Mouse (Mus musculus): Measurements from ENCODE around the gene Scnn1b.

Scnn1b gene

DNA sequence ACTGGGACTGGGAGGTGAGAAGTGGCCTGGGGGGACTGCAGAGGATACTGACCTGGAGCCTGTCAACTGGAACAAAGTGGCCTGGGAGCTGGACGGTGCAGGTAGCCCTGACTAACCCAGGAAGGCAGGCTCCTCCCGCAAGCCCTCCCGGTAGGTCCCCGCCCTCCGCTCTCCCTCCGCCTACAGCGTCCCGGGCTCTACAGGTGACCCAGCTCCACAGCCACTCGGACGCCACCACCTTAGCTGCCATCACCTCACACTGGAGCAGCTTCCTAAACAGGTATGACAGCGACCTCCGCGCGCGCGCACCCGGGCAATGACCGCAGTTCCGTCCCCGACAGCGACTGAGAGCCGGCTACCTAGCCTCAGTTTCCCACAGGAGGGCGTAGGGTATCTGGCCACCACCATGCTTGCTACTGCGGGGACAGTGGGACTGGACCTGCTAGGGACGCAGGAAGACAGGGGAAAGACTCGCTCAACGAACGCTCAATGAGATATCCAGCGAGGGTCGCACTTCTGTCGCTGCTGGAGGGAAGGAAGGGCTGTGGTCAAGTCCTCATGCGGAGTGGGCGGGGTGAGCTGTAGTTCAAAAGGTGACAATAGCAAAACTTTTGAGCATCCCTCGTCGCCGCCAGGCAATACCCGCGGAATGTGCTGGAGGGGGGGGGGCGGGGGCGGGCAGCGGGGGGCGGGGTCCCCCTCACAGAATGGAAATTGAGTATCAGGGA lies at the start of gene Scnn1b:
Gene Scnn1b, plus strand, starts transcription at position 181 of the 728 bp plus-strand sequence.
- peak; percentile 6 for DNase-seq

DNA sequence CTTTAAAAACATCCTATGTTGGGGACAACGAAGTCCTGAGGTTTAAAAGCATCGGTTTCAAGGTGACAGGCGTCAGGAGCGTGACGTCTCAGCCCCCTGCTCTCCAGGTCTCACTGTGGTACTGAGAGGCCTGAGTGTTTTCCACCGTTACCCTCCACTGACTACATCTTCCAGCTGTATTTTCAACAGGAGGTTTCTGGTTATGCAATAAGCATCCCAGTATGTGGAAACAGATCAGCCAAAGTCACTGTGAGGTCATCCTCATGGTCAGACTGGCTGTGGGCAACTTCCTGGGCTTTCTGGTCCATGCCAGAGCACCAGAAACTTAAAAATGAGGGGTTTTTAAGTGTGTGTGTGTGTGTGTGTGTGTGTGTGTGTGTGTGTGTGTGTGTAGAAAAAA lies 43.2 kb upstream of the Scnn1b start:
- DNase-seq: no peak

DNA sequence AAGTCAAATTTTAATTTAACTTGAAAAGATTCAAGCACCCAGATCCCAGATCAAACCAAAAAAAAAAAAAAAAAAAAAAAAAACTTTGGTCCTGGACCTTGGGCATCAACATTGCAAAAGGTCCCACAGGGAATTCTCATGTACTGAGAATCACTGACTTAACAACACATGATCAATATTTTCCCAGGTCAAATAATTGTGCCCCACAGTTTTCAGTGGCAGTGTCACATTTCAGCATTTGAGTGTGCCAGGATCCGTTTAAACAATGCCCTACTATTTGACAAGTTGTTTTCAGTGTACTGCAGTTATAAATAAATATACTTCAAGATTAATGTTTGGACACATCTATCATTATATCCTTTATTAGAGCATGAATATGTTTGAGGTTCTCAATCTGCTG lies 36.4 kb upstream of the Scnn1b start:
- no peak for DNase-seq

DNA sequence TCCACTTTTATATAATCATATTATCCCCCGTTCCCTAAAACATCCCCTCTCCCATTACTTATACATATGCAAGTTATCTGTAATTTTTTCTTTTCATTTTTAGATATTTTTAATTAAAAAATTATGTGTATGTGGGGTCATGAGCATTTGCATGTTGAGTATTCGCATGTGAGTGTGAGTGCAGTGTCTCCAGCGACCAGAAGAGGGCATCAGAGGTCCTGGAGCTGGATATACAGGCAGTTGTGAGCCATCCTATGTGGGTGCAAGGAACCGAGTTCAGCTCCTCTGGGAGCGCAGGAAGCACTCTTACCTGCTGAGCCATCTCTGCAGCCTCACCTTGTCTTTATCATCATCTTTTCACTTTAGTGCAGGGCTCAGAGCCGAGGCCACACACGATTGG lies 29.4 kb upstream of the Scnn1b start:
- DNase-seq: no peak

DNA sequence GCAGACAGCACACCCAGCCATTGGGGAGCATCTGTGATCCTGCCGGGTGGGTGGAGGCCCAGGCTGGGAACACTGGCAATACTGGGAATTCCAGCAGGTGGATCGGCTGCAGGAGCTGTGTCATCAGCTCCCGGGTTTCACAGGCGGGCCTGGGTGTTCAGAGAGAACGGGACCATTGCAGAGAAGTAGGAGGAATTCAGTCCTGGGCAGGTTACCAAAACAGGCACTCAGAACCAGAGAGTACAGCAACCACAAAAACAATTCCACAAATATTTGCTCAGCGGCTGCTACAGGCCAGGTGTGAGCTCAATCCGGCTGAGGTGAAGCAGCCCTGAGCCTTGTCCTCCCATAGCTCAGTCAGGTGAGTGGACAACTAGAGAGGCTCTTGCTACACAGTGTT lies 28.0 kb upstream of the Scnn1b start:
- DNase-seq: no peak

DNA sequence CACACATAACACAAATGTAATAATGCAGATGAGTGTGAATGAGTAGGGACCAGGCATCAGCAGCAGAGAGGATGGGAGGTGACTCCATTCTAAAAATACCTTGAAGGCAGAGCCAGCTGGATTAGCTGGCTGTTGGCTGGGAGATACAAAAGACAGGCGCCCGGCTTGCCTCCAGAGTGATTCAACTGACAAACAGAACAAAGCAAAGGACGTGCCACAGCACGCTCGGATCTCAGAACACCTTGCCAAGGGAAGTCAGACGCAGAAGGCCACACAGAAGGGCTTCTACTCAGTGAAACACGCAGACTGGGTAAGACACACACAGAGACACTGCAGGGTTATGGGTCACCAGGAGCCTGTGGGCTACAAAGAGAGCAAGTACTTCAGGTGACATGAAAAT lies 24.0 kb upstream of the Scnn1b start:
- no peak for DNase-seq

DNA sequence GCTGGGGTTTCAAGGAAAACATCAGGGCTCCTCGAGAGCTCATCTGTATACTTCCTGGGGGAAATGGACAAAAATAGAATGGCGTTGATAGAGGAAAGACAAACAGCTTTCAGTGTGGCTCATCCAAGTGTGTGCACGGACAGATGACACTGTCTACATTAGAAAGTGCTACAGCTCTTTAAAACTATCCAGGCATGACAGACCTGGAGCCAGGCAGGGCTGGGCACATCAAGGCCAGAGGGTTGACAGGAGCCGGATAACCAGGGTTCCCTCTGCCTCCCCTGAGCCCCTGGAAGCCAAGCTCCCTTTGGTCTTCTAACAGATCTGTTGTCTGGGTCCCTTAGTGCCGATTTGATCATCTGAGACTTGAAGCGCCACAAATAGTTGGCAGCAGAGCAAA lies 22.6 kb upstream of the Scnn1b start:
- DNase-seq: no peak

DNA sequence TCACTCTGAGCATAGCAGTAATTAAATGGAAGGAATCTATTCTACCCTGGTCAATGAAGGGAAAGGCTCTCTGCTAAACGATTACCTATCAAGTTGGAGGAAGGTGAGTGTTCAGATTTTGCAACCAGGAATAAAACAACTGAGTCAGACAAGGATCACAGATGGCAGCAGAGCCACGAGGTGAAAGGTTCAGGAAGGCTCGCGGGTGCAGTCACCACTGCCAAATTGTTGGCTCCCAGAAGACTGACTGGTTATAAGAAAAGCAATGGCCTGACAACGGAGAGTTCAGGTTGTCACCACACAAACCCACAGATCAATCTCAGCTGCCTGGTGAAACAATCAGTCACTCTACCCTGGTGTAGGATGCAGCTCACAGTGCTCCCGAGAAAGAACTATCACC lies 18.9 kb upstream of the Scnn1b start:
- DNase-seq: no peak

DNA sequence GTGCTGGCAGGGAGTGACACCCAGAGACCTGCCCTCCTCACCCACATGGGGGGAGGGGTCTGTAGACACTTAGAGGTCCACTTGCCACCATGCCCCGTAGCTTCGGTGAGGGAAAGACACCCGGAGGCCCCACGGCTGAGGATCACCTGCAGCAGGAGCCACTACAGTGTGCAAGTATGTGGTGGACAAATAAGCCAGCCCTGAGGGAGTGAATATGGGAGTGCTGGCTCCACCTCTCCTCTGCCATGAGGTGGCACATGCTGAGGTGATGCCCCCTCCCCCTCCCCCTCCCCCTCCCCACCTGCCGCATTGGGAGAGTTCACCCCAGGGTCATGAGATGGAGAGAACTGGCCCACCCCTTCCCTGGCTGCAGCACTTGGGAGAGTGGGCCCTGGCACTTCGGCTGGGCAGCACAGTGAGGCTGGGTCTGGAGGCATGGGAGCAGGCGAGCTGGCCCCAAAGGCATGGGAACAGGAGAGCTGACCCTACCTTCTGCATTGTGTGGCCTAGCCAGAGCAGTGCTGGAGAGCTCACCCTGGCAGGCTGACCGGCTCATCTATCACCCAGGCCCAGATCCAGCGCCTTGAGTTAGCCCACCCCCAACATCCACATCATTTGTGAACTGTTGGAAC lies 16.2 kb upstream of the Scnn1b start:
- no peak for DNase-seq

DNA sequence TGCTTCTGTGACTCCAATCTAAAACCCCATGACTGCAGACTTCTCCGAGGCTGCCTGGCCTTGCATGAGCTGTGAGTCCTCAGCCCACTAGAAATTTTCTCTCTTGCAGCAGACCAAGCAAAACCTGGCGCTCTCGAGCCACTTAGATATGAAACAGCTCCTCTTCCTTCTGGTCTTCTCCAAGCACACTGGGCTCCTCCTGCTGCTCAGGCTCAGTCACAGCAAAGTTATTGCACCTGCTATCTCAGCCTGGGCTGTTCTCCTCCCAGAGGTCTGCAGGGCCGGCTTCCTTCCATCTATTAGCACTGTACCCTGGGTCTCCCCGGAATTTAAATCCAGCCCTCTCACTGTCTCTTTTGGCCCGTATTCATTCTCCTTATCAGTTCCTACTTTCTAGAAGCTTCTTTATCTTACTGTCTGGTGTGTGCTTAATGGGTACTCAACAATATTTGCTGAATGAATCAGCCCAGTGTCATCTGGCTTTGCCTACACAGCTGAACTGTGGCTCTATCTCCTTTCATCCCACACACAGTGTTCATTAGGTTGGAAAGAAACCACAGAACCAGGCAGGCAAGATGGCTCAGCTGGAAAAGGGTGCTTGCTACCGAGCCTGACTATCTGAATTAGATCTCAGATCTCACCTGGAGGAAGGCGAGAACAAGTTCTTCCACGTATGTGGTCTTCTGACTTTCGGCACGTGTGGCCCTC lies 7.5 kb upstream of the Scnn1b start:
- no peak for DNase-seq

DNA sequence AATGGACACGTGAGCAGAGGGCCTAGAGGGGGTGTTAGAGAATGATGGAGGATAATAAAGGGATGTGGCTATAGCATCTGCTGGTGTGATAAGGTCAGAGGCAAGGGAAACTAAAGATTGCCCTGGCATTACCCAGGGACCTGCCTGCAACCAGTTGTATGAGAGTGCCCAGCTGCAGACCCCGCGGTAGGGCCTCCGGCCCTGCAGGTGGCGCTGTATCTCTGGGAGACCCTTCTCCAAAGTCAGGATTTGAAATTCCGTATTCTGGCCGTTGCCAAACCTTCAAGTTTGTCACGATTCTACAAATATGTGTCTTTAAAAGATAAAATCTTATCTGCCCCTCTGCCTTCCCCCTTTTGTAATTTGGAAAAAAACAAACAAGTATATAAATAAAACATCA lies 5.9 kb upstream of the Scnn1b start:
- DNase-seq: no peak

DNA sequence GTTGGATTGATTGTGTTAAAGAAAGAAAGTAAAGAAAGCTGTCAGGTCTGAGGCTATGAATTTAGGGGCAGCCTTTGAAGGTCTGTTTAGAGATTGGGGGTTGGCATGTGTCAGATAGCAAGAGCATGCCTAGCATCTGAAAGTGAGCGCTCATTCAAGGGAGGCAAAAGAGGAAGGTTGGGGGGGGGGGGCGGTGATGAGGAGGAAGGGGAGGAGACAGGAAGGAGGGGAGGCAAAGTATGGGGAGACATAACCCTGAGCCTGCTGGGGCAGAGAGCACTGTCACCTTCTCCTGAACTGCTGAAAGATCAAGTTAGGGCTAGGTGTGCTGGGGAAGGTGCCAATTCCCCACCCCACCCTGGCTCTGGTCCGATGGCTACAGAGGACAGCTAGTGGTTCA lies 6.8 kb downstream of the Scnn1b start:
- no peak for DNase-seq

DNA sequence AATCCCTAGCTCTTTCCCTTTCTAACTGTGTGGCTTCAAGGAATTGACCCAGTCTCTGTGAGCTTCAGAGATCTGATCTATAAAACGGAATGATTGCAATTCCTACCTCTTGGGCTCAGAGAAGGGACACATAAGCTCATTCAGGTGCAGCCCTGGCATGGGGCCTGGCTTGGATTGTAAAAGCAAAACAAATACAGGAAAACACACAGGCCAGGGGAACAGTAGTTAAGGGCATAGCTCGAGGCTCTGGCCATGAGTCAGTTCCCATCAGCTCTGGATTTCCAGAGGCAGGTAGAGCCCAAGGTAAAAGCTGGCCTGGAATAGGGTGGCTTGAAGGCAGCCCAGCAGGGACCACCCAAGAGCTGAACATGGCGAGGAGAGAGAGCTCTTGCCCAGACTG lies 9.2 kb downstream of the Scnn1b start:
- no peak for DNase-seq

DNA sequence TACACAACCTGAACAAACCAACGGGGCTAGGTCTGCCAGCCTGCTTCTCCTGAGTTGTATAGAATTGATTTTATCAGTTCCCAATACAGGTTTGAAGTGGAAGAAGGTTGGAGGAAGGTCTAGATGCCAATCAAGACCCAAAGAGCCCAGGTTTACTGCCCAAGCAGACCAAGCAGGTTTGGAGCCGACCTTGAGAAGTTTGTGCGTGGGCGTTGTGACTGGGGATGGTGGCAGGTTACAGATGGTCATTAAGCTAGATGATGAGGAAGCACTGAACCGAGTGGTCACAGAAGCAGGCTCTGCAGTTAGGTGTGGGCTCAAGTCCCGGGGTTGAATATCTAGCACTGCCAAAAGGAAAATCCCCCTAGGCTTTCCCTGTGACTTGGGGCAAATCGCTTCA lies 9.9 kb downstream of the Scnn1b start:
- no peak for DNase-seq

DNA sequence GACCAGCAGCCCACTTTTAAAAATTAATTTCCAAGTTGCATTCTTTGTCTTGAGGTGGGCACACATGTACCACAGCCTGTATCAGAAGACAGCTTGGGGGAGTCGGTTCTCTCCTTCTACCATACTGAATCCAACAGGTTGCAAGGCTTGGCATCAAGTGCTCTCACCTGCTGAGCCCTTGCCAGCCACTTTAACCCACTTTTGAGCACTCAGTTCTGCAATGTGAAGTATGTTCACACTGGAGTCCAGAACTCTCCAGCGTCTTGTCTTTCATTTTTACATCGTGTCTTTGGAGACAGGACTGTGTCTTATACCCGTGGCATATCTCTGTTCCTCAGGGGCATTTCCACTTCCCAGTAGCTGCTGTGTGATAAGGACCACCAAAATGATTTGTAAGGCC lies 15.4 kb downstream of the Scnn1b start:
- DNase-seq: no peak

DNA sequence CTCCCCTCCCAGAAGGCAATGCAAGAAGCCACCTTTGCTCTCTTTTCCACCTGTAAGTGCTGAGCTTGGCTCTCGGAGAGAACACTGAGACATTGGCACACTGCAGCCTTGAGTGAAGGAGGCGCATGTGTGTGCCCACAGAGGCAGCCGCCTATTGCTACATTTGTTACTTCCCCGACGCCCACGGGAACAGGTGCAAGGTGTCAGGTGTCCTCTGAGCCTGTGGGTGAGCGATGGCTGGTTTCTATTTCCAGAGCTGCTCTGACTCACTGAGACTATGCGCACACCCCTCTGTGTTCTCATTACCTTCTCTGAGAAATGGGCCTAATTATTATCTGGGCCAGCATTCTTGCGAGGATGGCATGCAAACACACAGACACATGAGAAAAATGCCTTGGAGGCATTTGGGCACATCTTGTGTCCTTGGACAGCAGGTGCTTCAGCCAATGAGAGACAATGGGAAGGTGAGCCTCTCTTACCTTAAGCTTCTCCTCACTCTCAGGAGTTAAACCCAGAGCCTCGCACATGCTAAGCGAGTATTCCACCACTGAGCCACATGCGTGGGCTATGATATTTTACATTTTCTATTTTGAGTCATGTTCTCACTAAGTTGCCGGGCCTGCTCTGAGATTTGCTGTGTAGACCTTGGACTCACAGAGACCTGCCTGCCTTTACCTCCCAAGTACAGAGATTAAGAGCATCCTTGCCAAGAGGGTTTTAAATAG lies 26.0 kb downstream of the Scnn1b start:
- DNase-seq: no peak

DNA sequence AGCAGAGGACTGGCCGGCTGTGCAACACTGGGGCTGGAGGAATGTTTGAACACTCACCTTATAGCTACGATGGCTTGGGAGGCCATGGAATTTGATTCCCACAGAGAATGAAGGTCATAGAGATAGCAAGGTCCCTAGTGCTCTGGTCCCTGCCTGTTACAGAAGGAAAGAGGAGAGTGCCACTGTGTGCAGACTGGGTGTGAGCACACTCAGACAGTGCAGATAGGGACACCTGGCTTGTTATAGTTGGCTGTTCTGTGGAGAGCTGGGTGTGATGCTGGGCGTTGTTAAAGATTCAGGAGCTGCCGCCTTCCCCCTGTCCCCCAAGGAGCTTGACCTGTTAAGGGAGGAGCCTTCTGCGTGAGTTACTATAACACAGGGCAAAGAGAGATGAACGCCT lies 31.9 kb downstream of the Scnn1b start:
- no peak for DNase-seq

DNA sequence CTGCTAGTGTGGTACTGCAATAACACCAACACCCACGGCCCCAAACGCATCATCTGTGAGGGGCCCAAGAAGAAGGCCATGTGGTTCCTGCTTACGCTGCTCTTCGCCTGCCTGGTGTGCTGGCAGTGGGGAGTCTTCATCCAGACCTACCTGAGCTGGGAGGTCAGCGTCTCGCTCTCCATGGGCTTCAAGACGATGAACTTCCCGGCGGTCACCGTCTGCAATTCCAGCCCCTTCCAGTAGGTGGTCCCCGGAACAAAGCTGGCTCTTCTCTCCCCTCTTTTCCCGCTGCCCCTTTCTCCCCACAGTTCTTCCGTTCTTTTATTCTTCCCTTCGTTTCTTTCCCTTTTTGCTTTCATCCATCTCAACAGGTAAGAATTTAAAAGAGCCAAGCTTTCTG lies 34.5 kb downstream of the Scnn1b start:
- DNase-seq: peak; percentile 60

DNA sequence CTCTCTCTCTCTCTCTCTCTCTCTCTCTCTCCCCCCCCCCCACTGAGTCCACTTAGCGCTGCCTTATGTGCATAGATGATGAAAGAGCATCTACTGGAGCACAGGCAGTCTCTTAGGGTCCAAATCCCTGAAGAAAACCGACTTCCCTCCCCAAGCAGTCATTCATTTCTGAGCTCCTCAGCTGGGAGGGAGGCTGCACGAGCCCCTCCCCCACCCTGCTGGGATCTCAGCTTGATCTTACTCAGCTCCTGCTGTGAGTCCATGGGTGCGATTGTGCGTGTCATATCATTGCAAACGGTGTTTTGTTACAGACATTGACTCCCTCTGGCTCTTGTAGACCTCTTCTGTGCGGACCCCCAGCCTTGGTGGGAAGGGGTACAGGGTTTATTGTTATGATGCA lies 35.1 kb downstream of the Scnn1b start:
- peak; percentile 50 for DNase-seq

DNA sequence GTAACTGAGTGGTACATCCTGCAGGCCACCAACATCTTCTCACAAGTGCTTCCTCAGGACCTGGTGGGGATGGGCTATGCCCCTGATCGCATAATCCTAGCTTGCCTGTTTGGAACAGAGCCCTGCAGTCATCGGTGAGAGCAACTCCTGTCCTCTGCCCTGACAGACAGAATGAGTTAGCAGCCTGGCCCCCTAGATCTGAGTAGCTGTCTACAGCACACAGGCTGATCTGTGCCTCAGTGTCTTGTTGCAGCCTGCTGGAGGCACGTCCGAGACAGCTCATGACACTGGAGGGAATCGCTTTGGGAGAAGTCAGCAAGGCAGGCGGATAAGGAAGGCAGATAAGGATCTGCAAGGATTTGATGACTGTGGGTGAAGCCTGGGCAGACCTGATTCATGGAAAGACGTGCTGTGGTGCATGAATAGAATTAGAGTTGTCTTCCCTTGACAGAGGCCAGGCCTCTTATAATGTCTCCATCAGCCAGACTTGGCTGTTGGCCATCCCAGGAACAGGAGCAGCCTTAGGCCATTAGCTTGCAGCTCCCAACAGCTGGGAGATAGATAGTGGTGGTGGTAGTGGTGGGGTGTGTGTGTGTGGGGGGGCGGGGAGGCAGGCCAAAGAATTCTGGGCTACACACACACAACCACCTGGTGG lies 38.0 kb downstream of the Scnn1b start:
- DNase-seq: no peak

DNA sequence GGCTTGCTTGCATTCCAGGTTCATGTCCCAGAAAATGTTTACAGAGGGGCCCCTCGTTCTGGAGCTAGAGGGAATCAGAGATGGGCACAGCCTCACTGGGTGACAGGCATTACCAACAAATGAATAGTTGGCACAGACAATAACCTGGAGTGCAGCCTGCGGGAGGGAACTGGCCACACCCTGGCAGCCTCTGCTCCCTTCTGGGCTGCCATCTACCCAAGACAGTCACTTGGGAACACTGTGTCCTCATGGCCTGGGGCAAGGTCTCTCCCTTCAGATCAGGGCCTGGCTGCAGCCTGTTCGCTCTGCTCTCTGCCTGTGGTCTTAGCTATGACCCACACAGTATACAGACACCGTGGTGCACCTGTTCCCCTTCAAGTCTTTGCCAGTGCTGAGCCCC lies 42.0 kb downstream of the Scnn1b start:
- no peak for DNase-seq

DNA sequence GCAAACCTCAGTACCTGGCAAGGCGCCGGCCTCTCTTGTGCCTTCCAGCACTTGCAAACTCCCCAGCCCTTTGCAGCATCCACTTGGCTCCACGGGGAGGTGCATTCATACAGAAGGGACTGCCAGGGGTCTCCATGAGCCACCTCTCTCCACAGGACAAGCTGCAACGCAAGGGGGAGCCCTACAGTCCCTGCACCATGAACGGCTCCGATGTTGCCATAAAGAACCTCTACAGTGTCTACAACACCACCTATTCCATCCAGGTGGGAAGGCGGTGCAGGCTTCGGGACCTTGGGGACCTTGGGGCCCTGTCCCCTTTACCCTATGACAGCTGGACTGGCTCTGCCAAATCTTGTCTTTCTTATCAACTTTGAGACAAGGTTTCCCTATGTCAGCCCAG lies 47.4 kb downstream of the Scnn1b start:
- DNase-seq: no peak

DNA sequence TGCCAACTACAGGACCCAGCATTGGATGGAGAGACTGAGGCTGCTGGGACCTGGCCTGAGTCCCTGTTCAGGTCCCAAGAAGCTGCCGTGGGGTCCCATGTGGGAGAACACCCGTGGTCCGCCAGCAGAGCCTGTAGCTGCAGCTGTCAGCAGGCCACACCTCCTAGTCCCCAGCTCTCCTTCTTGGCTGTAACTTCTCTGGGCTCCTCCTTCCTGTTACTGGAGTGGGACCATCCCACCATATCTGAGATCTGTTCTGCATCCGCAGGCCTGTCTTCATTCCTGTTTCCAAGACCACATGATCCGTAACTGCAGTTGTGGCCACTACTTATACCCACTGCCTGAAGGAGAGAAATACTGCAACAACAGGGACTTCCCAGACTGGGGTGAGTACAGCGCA lies 49.1 kb downstream of the Scnn1b start:
- DNase-seq: no peak
